Comparison of ENCODE assay signal across 17 mouse cellular contexts in the genomic region with DNA sequence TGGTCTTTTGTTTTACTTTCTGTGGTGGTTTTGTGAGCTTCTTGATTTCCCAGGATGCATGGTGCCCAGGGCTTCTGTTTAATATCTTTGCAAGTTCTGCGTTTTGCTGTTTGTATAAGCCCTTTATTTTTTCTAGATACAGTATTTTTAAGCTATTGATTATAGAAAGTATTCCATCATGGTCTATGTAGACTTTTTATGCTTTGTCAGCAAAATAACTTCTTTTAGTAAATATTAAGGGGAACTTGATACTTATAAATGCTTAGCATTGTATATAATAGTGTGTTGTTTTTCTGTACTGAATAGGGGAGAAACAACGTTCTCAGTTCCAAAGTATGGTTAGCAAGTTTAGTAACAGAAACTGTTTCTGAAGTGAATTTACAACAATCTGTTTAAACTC. TPM values are rescaled to one million over a fixed set of nuclear protein-coding genes. Genes with fewer than 3 reads are reported as not detected.
DNase-seq lines count a peak whose midpoint lies in the region; ATAC-seq lines count a peak whose summit lies in the region.
"Had no signal": no experiment of that assay in that cellular context is flagged by ENCODE, and none has a peak within 500 bp of the region (broad histone marks: within the 10 kb centered on the region; RNA-seq: fewer than 3 reads in every experiment).

No protein-coding gene starts in this region.

- 93% methylated on average over 2 of the region's 2 CpGs for WGBS in forebrain, embryonic 15.5 days
- 91% methylated on average over 2 of the region's 2 CpGs for WGBS in forebrain, embryonic 16.5 days
- WGBS in liver, embryonic 12.5 days (ENCODE audit: insufficient replicate concordance), result 78% methylated on average over 2 of the region's 2 CpGs
- WGBS in neural tube, embryonic 13.5 days, result 89% methylated on average over 2 of the region's 2 CpGs
- WGBS in neural tube, embryonic 15.5 days, result 85% methylated on average over 2 of the region's 2 CpGs

- H3K4me1 ChIP-seq in forebrain, embryonic 15.5 days, result peaks cover 33% of the 10 kb centered on the region
- peaks cover 25% of the 10 kb centered on the region for H3K4me1 ChIP-seq in forebrain, embryonic 16.5 days (replicated peaks; ENCODE audit: control insufficient read depth, insufficient read depth, low read length)
- peaks cover 33% of the 10 kb centered on the region for H3K4me1 ChIP-seq in liver, embryonic 12.5 days
- peaks cover 36% of the 10 kb centered on the region for H3K4me1 ChIP-seq in neural tube, embryonic 13.5 days (replicated peaks)
- H3K4me1 ChIP-seq in neural tube, embryonic 15.5 days, result peaks cover 35% of the 10 kb centered on the region

- H3K4me2 ChIP-seq in forebrain, embryonic 15.5 days (replicated peaks), result 0 out of 2 replicates have a peak overlapping the region, but pooled peaks have one; percentile 99
- H3K4me2 ChIP-seq in forebrain, embryonic 16.5 days (ENCODE audit: low read length), result no peak overlapping the region
- peak overlapping the region; percentile 92 for H3K4me2 ChIP-seq in liver, embryonic 12.5 days
- peak overlapping the region; percentile 88 for H3K4me2 ChIP-seq in neural tube, embryonic 13.5 days
- H3K4me2 ChIP-seq in neural tube, embryonic 15.5 days, result no peak overlapping the region

- H3K27me3 ChIP-seq in forebrain, embryonic 15.5 days, result no peaks in the 10 kb centered on the region
- H3K27me3 ChIP-seq in forebrain, embryonic 16.5 days (replicated peaks; ENCODE audit: control insufficient read depth, insufficient read depth, low read length), result no peaks in the 10 kb centered on the region
- no peaks in the 10 kb centered on the region for H3K27me3 ChIP-seq in liver, embryonic 12.5 days (replicated peaks)
- H3K27me3 ChIP-seq in neural tube, embryonic 13.5 days, result no peaks in the 10 kb centered on the region
- no peaks in the 10 kb centered on the region for H3K27me3 ChIP-seq in neural tube, embryonic 15.5 days (replicated peaks)
- H3K27me3 ChIP-seq: heart, embryonic 15.5 days; liver, embryonic 13.5 days had no signal

- H3K9ac ChIP-seq in forebrain, embryonic 15.5 days (replicated peaks), result no peak overlapping the region
- H3K9ac ChIP-seq in forebrain, embryonic 16.5 days (replicated peaks; ENCODE audit: low read depth, low read length), result no peak overlapping the region
- peak overlapping the region; percentile 96 for H3K9ac ChIP-seq in liver, embryonic 12.5 days
- H3K9ac ChIP-seq in neural tube, embryonic 13.5 days, result no peak overlapping the region
- no peak overlapping the region for H3K9ac ChIP-seq in neural tube, embryonic 15.5 days (replicated peaks)

- no peaks in the 10 kb centered on the region for H3K9me3 ChIP-seq in forebrain, embryonic 15.5 days
- no peaks in the 10 kb centered on the region for H3K9me3 ChIP-seq in forebrain, embryonic 16.5 days (ENCODE audit: control insufficient read depth, low read length)
- H3K9me3 ChIP-seq in liver, embryonic 12.5 days (replicated peaks), result no peaks in the 10 kb centered on the region
- H3K9me3 ChIP-seq in neural tube, embryonic 13.5 days, result no peaks in the 10 kb centered on the region
- H3K9me3 ChIP-seq in neural tube, embryonic 15.5 days (replicated peaks), result no peaks in the 10 kb centered on the region
- H3K9me3 ChIP-seq: heart, embryonic 15.5 days; liver, embryonic 13.5 days had no signal

- ATAC-seq in forebrain, embryonic 15.5 days (replicated peaks), result no peak
- ATAC-seq in forebrain, embryonic 16.5 days, result no peak
- ATAC-seq in liver, embryonic 12.5 days, result no peak
- ATAC-seq in neural tube, embryonic 13.5 days (ENCODE audit: low read depth), result no peak
- ATAC-seq in neural tube, embryonic 15.5 days (ENCODE audit: low FRiP score), result no peak
- ATAC-seq: intestine, embryonic 16.5 days had no signal

- H3K4me3 ChIP-seq in forebrain, embryonic 15.5 days, result no peak overlapping the region
- H3K4me3 ChIP-seq in forebrain, embryonic 16.5 days (replicated peaks; ENCODE audit: low read length), result no peak overlapping the region
- H3K4me3 ChIP-seq in liver, embryonic 12.5 days, result no peak overlapping the region
- H3K4me3 ChIP-seq in neural tube, embryonic 13.5 days, result 0 out of 2 replicates have a peak overlapping the region, but pooled peaks have one; percentile 68
- no peak overlapping the region for H3K4me3 ChIP-seq in neural tube, embryonic 15.5 days (replicated peaks)

- no peaks in the 10 kb centered on the region for H3K36me3 ChIP-seq in forebrain, embryonic 15.5 days
- no peaks in the 10 kb centered on the region for H3K36me3 ChIP-seq in forebrain, embryonic 16.5 days (ENCODE audit: control insufficient read depth, insufficient read depth)
- 0 out of 2 replicates have a peak, but pooled peaks cover 3% of the 10 kb centered on the region for H3K36me3 ChIP-seq in liver, embryonic 12.5 days
- H3K36me3 ChIP-seq in neural tube, embryonic 13.5 days, result no peaks in the 10 kb centered on the region
- 0 out of 2 replicates have a peak, but pooled peaks cover 5% of the 10 kb centered on the region for H3K36me3 ChIP-seq in neural tube, embryonic 15.5 days
- H3K36me3 ChIP-seq: heart, embryonic 15.5 days had no signal

- no peak overlapping the region for H3K27ac ChIP-seq in forebrain, embryonic 15.5 days (replicated peaks)
- no peak overlapping the region for H3K27ac ChIP-seq in forebrain, embryonic 16.5 days (ENCODE audit: low read length)
- no peak overlapping the region for H3K27ac ChIP-seq in liver, embryonic 12.5 days
- H3K27ac ChIP-seq in neural tube, embryonic 13.5 days (replicated peaks), result no peak overlapping the region
- no peak overlapping the region for H3K27ac ChIP-seq in neural tube, embryonic 15.5 days (replicated peaks)
- H3K27ac ChIP-seq: heart, embryonic 15.5 days; liver, embryonic 13.5 days had no signal

- DNase-seq in liver, result no peak
- no peak for DNase-seq in right cerebral cortex, postnatal 14 days
- DNase-seq: adrenal gland, adult 8-10 months; B cell, adult 2 months; cerebellum, adult 9-10 months; gastrocnemius, postnatal 14 days; heart, postnatal 4 days; kidney, postnatal 36 days; liver, embryonic 13.5 days; lung, postnatal 14 days had no signal

RNA-seq across cellular contexts. Expression of a gene that starts 2.2 kb away (rescaled TPM):
- polyA plus RNA-seq in forebrain, embryonic 15.5 days (2015; fragmentation: Nextera tagmentation; extraction: Ambion mirVana), result 97.5 and 103 TPM in 2 replicates
- 105 and 115 TPM in 2 replicates for polyA plus RNA-seq in forebrain, embryonic 16.5 days (2015; fragmentation: Nextera tagmentation; extraction: Ambion mirVana)
- polyA plus RNA-seq in liver, embryonic 12.5 days (2016; fragmentation: Nextera tagmentation; extraction: Ambion mirVana), result 45.9 and 49.2 TPM in 2 replicates
- polyA plus RNA-seq in neural tube, embryonic 13.5 days (2015; fragmentation: Nextera tagmentation; extraction: Ambion mirVana), result 80.5 and 97.9 TPM in 2 replicates
- 66.6 and 70.5 TPM in 2 replicates for polyA plus RNA-seq in neural tube, embryonic 15.5 days (2015; fragmentation: Nextera tagmentation; extraction: Ambion mirVana)

RNA-seq across cellular contexts. Expression of a gene that starts 2.3 kb away (rescaled TPM):
- polyA plus RNA-seq in forebrain, embryonic 15.5 days (2015; fragmentation: Nextera tagmentation; extraction: Ambion mirVana), result 50.1 and 52.0 TPM in 2 replicates
- 50.8 and 54.5 TPM in 2 replicates for polyA plus RNA-seq in forebrain, embryonic 16.5 days (2015; fragmentation: Nextera tagmentation; extraction: Ambion mirVana)
- polyA plus RNA-seq in liver, embryonic 12.5 days (2016; fragmentation: Nextera tagmentation; extraction: Ambion mirVana), result 24.7 and 24.8 TPM in 2 replicates
- polyA plus RNA-seq in neural tube, embryonic 13.5 days (2015; fragmentation: Nextera tagmentation; extraction: Ambion mirVana), result 54.0 and 54.1 TPM in 2 replicates
- 50.0 and 50.2 TPM in 2 replicates for polyA plus RNA-seq in neural tube, embryonic 15.5 days (2015; fragmentation: Nextera tagmentation; extraction: Ambion mirVana)

Comparison
In these comparisons a context has a peak if more than half of its experiments do, and no peak if none do; other contexts are left out.
1. H3K4me2 ChIP-seq: peak in forebrain, embryonic 15.5 days (single experiment), liver, embryonic 12.5 days (single experiment) and neural tube, embryonic 13.5 days (single experiment); none in forebrain, embryonic 16.5 days (single experiment) and neural tube, embryonic 15.5 days (single experiment).